Mouse (Mus musculus) large intestine, adult 2 months (tissue): ENCODE data around the gene Maats1. TPM values are rescaled to one million over a fixed set of nuclear protein-coding genes. Genes with fewer than 3 reads are reported as not detected.

Source experiments
- DNase-seq: peaks from one replicate; pipeline ENCODE4 v3.0.0-alpha.2; 2012; ENCODE audit warnings: low read depth, low spot score
- WGBS: fragments of 180-500 bp; shearing (Covaris S2); methylation state at CpG from one replicate; pipeline ENCODE4 v1.1.7; 2018; 5-methylcytosine and 5-hydroxymethylcytosine counted together
- polyA plus RNA-seq: library from polyadenylated mRNA; depleted of rRNA; stranded (reverse); fragments of >200 nt; gene quantifications from 2 replicates; pipeline ENCODE4 v1.2.3, GENCODE M21; 2012

Gene Maats1
- polyA plus RNA-seq, 1 experiment = 0.12 TPM

DNA sequence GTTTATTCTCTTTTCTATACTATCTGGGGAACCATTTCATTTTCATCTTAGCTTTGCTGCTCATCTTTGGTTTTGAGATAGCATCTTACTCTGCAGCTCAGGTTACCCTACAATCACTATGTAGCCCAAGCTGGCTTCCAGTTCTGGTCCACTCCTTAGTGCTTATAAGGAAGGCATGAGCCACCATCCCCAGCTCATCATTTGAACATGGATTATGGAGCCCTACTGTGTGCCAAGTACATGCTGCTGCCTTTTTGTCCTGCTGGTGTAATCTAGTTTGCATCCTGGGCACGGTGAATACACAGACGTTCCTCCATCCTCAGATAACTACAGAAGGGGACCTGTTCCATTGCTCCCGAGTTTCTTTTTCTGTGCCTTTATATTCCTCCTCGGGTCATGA lies 30.9 kb upstream of the Maats1 start:
- 91% methylated on average over 4 of the region's 4 CpGs for WGBS
- DNase-seq = no peak

- WGBS = 86% methylated on average over 15 of the region's 15 CpGs
- DNase-seq = no peak
Observed at GRCm38 (mm10) chr16:38371705-38372296, 29.9 kb upstream of the Maats1 start.

DNA sequence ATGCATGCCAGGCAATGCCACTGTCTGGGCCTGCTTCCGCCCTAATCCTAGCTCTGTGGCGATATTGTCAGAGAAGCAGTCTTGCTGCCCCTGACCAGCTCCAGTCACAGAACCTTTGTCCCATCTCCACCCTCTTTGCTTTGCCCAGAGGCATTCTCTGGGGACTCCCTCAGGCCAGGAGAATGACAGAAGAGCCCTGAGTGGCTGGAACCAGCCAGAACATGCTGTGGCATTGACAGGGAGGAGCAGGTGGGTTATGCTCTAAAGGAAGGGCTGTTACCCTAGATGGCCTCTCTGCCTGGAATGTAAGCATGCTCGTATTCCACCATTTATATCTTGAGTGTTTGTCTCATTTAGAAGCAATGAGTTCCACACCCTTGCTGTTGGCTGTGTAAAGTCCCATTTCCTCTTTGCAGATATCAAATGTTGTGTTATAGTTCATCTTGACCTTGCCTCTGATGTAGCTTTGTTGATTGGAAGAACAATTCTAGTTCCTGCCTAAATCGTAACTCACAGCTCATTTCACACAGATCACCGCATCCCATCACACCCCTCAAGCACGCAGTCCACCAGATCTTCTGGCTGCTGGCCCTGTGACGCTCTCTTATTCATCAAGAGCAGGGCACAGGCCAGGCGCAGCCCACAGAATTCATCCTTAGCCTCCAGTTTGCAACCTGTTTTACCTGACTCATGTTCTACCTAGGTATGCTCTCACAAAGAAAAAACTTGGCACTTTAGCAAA lies 28.9 kb upstream of the Maats1 start:
- DNase-seq = no peak
- 63% methylated on average over 8 of the region's 8 CpGs for WGBS

DNA sequence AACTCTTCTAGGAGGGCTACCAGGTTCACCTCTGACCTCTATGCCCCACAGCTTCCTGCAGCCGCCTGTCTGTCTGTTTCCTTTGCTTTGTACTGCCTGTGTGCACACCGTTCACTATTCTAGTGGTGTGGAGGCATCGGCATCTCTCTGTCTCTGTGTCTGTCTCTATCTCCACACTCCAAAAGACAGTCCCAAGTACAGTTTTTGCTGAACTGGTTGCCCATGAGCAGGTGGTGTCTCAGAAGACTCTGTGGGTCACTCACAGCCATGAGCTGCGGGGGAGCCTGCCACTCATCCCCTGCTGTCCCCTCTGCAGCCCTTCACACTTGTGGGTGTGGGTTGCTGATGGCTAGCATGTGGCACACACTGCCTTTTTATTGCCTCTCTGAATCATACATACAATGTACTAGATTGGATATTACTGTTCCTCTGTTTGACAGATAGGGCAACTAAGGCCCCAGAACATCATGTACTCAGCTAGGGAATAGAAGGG lies 28.1 kb upstream of the Maats1 start:
- WGBS = 83% methylated on average over 4 of the region's 4 CpGs

GRCm38 (mm10) chr16:38369431-38369830 lies 27.5 kb upstream of the Maats1 start:
- 86% methylated on average over 8 of the region's 8 CpGs for WGBS
- no peak for DNase-seq

More for the DNA sequence above, 28.1 kb upstream of the Maats1 start:
- DNase-seq = no peak

DNA sequence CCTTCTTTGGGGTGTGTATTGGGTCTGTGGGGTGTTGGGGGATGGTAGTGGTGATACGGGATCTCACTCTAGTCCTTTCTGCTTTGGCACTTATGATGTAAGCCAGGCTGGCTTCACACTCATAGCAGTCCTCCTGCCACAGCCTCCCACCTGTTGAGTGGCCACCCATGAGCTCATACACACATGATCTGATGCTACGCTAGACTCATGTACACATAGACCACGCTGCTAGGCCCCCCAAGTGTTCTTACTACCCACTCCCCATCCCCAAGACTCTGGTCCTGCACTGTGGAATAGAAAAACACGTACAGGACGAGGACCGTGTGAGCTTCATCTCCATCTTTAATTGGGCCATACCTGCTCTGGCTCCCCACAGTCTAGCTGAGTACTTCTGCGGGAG lies 27.1 kb upstream of the Maats1 start:
- WGBS = 77% methylated on average over 7 of the region's 7 CpGs
- DNase-seq = no peak

GRCm38 (mm10) chr16:38368336-38368735 lies 26.4 kb upstream of the Maats1 start:
- 48% methylated on average over 10 of the region's 10 CpGs for WGBS

DNA sequence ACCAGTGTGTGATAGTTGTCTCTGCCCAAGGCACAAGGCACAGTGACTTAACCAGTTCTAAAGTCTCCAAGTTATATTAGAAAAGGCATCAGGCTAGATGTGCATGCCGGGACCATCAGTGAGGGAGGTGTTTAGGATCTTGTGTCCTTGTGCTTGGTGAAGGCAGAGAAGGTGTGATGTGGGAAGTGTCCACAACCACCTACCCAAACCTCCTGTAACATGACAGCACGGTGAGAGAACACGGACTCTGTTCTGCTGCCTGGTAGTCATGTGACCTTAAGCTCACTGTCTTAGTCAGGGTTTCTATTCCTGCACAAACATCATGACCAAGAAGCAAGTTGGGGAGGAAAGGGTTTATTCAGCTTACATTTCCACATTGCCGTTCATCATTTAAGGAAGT lies 24.3 kb upstream of the Maats1 start:
- 81% methylated on average over 4 of the region's 4 CpGs for WGBS
- DNase-seq = no peak

More at GRCm38 (mm10) chr16:38368336-38368735, 26.4 kb upstream of the Maats1 start:
- DNase-seq = no peak

GRCm38 (mm10) chr16:38365390-38365789 lies 23.4 kb upstream of the Maats1 start:
- 85% methylated on average over 10 of the region's 10 CpGs for WGBS

DNA sequence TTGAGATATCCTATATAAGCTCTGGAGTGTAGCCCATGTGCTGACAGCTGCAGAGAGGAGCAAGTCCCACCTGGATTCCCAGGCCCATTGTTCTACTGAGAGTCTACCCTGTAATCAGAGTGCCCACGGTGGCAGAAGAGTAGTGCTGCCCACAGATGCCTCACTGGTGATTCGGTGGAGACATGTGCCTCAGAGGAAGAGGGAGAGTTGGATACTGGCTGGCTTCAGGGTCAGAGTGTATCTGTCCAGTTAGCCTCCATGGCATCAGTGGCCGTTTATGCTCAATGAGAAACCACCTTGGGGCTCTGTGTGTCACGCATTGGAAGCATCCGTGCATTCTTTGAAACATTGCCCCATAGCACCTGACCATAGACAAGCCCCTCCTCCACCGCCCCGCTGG lies 21.7 kb upstream of the Maats1 start:
- no peak for DNase-seq
- 75% methylated on average over 7 of the region's 7 CpGs for WGBS

More at GRCm38 (mm10) chr16:38365390-38365789, 23.4 kb upstream of the Maats1 start:
- DNase-seq = no peak

DNA sequence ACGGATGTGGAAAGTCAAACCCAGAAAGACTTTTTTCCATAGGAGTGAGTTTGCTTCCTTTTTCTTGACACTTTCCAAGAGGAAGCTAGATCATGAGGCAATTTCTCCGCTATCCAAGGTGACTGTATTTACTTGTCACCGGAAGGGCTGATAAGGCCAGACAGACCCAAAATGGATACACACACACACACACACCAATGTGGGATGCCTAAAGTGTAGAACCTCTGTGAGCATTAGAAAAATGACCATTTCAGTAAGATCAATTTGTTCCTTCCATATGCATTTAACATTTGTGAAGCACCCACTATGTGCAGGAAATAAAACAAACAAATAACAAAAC lies 21.3 kb upstream of the Maats1 start:
- 61% methylated on average over 3 of the region's 3 CpGs for WGBS

DNA sequence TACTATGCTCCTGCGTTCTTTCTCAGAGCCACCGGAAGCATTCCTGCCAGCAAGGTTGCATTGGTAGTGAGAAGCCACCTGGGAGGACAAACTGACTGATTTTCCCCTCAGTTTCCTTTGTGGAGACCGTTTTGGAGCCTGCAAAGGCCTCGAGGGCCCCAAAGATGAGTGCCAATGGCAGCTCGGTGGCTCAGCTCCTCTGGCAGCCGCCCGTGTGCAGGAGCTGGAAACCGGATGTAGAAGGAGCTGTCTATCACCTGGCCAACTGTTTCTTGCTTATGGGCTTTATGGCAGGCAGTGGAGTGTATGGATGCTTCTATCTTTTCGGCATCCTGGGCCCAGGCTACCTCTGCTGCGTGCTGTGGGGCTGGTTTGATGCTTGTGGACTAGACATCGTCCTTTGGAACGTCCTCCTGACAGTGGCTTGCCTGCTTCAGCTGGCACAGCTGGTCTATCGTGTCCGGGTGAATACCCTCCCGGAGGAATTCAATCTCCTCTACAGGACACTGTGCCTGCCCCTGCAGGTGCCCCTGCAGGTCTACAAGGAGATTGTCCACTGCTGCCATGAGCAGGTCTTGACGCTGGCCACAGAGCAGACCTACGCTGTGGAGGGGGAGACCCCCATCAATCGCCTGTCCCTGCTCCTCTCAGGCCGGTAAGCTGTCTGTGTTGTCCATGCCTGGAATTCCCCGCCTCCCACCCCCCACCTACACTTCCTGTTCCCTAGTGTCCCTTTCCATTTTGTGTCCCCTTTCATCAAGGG lies 20.7 kb upstream of the Maats1 start:
- no peak for DNase-seq
- 75% methylated on average over 20 of the region's 20 CpGs for WGBS

More for the DNA sequence above, 21.3 kb upstream of the Maats1 start:
- DNase-seq = no peak

DNA sequence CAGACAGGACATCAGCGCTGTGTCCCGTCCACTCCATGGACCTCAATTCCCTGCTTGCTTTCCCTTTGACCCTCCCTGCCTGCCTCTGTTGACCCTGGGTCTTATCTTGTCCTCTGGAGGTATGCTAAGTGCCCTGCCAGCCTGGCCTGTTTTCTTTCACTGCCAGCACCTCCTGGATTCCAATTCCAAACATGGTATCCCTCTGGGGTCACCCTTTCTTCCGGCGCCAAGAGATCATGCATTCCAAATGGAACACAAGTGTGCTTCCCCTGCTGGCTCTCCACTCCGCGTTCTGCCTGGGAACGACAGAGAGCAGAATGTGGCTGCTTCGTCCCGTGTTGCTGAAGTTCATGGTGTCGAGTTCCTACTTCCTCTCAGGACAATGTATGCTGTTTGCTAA lies 20.0 kb upstream of the Maats1 start, which contains the start of gene Popdc2:
Gene Popdc2, plus strand, starts transcription at position 277 of the 400 bp plus-strand sequence.
- WGBS = 41% methylated on average over 10 of the region's 10 CpGs
- no peak for DNase-seq

- no peak for DNase-seq
- 38% methylated on average over 2 of the region's 2 CpGs for WGBS
Observed at GRCm38 (mm10) chr16:38360317-38360716, 18.4 kb upstream of the Maats1 start.

- 64% methylated on average over 3 of the region's 3 CpGs for WGBS
- DNase-seq = no peak
Observed at GRCm38 (mm10) chr16:38359857-38360256, 17.9 kb upstream of the Maats1 start.

DNA sequence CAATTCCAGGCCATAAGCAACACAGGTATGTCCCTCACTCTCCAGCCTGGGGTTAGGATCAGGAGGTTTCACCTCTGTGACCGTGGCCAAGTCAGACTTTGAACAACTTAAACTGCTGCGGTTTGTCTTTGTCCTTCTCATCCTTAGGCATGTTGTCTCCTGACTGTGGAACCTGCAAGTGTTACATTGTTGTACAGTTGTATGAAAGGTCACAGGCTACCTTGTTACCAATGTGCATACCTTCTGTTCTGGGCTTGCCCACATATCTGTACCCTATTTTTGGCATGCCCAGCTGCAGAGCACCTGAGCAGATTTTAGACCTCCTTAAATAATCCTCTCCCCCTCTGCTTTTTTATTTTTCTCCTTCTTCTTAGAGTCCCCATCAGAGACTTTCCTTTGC lies 17.3 kb upstream of the Maats1 start:
- WGBS = 77% methylated on average over 2 of the region's 2 CpGs
- no peak for DNase-seq

DNA sequence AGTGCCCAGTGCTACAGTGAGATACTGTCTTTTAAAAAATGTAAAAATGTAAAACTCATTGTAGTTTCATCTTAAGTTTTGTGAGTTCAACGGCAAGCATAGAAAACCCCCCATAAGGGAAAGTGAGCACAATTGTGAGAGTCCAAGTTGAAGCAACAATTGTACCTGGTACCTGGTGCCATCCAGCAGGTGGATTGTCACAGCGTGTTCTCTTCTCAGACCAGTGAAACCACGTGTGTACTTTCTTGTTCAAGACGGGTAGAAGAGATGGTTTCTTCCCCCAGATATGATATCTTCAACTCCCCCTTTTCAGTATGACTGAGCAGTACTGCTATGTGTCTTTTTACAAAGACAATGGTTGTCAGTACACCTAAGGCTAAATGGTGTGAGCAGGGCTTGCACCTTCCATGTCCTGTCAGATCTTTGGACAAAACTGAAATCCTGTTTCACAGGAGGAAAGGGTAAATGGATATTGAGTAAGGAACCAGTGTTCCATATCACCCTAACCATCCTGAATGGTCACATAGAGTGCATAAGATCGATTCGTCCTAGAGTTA lies 16.4 kb upstream of the Maats1 start:
- 91% methylated on average over 6 of the region's 6 CpGs for WGBS
- no peak for DNase-seq

- WGBS = 78% methylated on average over 5 of the region's 5 CpGs
- DNase-seq = no peak
Observed at GRCm38 (mm10) chr16:38354185-38354913, 12.4 kb upstream of the Maats1 start.

- 97% methylated on average over 2 of the region's 2 CpGs for WGBS
- no peak for DNase-seq
Observed at GRCm38 (mm10) chr16:38353642-38354041, 11.7 kb upstream of the Maats1 start.

- DNase-seq = no peak
Observed at GRCm38 (mm10) chr16:38352851-38353250, 10.9 kb upstream of the Maats1 start.
